Mouse (Mus musculus): ENCODE results near the gene Lsr. TPM values are rescaled to one million over a fixed set of nuclear protein-coding genes. Genes with fewer than 3 reads are reported as not detected.

The Lsr gene
- polyA plus RNA-seq, 1 experiment from 2014 or later = 24.1 TPM

Other genes with a start within 250 kb of the Lsr start
- 278 and 301 TPM in 2 replicates for gene Tmem147, start 243.9 kb downstream of the Lsr start, polyA plus RNA-seq (2015; fragmentation: Nextera tagmentation; extraction: Ambion mirVana)
- gene Gapdhs, start 229.8 kb downstream of the Lsr start, polyA plus RNA-seq (2015; fragmentation: Nextera tagmentation; extraction: Ambion mirVana) = 0.82 and 1.1 TPM in 2 replicates
- 0.98 and 1.0 TPM in 2 replicates for gene Sbsn, start 222.0 kb downstream of the Lsr start, polyA plus RNA-seq (2015; fragmentation: Nextera tagmentation; extraction: Ambion mirVana)
- gene Dmkn, start 209.7 kb downstream of the Lsr start, polyA plus RNA-seq (2015; fragmentation: Nextera tagmentation; extraction: Ambion mirVana) = 1.8 and 2.2 TPM in 2 replicates
- gene Krtdap, start 185.6 kb downstream of the Lsr start, polyA plus RNA-seq (2015; fragmentation: Nextera tagmentation; extraction: Ambion mirVana) = 0.38 TPM in 1 of 2 replicates, not detected in the other
- gene Ffar2, start 149.7 kb downstream of the Lsr start, polyA plus RNA-seq (2015; fragmentation: Nextera tagmentation; extraction: Ambion mirVana) = 0.10 and 0.25 TPM in 2 replicates
- 0.09 and 0.21 TPM in 2 replicates for gene Ffar3, start 117.3 kb downstream of the Lsr start, polyA plus RNA-seq (2015; fragmentation: Nextera tagmentation; extraction: Ambion mirVana)
- 0.06 TPM in 1 of 2 replicates, not detected in the other for gene Ffar1, start 111.9 kb downstream of the Lsr start, polyA plus RNA-seq (2015; fragmentation: Nextera tagmentation; extraction: Ambion mirVana)
- 0.26 TPM in 1 of 2 replicates, not detected in the other for gene Cd22, start 93.1 kb downstream of the Lsr start, polyA plus RNA-seq (2015; fragmentation: Nextera tagmentation; extraction: Ambion mirVana)
- gene Mag, start 58.6 kb downstream of the Lsr start, polyA plus RNA-seq (2015; fragmentation: Nextera tagmentation; extraction: Ambion mirVana) = 5.3 and 5.8 TPM in 2 replicates
- 0.44 TPM in 1 of 2 replicates, not detected in the other for gene Hamp2, start 48.8 kb downstream of the Lsr start, polyA plus RNA-seq (2015; fragmentation: Nextera tagmentation; extraction: Ambion mirVana)
- gene Hamp, start 29.4 kb downstream of the Lsr start, polyA plus RNA-seq (2015; fragmentation: Nextera tagmentation; extraction: Ambion mirVana) = not detected in 2 replicates
- 25.7 and 27.3 TPM in 2 replicates for gene Usf2, start 16.7 kb downstream of the Lsr start, polyA plus RNA-seq (2015; fragmentation: Nextera tagmentation; extraction: Ambion mirVana)
- 0.63 and 0.82 TPM in 2 replicates for gene Fam187b, start 326 bp upstream of the Lsr start, polyA plus RNA-seq (2015; fragmentation: Nextera tagmentation; extraction: Ambion mirVana)
- gene Fxyd5, start 69.0 kb upstream of the Lsr start, polyA plus RNA-seq (2015; fragmentation: Nextera tagmentation; extraction: Ambion mirVana) = 24.4 and 32.9 TPM in 2 replicates
- gene Fxyd7, start 78.0 kb upstream of the Lsr start, polyA plus RNA-seq (2015; fragmentation: Nextera tagmentation; extraction: Ambion mirVana) = 324 and 417 TPM in 2 replicates
- 69.4 and 89.9 TPM in 2 replicates for gene Fxyd1, start 83.7 kb upstream of the Lsr start, polyA plus RNA-seq (2015; fragmentation: Nextera tagmentation; extraction: Ambion mirVana)
- gene Lgi4, start 85.9 kb upstream of the Lsr start, polyA plus RNA-seq (2015; fragmentation: Nextera tagmentation; extraction: Ambion mirVana) = 0.50 and 0.65 TPM in 2 replicates
- 0.43 and 0.95 TPM in 2 replicates for gene Fxyd3, start 103.2 kb upstream of the Lsr start, polyA plus RNA-seq (2015; fragmentation: Nextera tagmentation; extraction: Ambion mirVana)
- 0.61 and 0.75 TPM in 2 replicates for gene Hpn, start 141.8 kb upstream of the Lsr start, polyA plus RNA-seq (2015; fragmentation: Nextera tagmentation; extraction: Ambion mirVana)
- 19.0 TPM in 2 replicates for gene Scn1b, start 153.5 kb upstream of the Lsr start, polyA plus RNA-seq (2015; fragmentation: Nextera tagmentation; extraction: Ambion mirVana)
- 203 and 222 TPM in 2 replicates for gene Gramd1a, start 182.4 kb upstream of the Lsr start, polyA plus RNA-seq (2015; fragmentation: Nextera tagmentation; extraction: Ambion mirVana)